Mouse (Mus musculus) liver, embryonic 11.5 days (tissue): ENCODE measurements around the gene Adgrg6. TPM values are rescaled to one million over a fixed set of nuclear protein-coding genes. Genes with fewer than 3 reads are reported as not detected.

Experiments used
- ATAC-seq: fragments of 200-750 bp; cut with Nextera tagmentation; replicated peaks from 2 replicates; pipeline ENCODE4 v1.8.0; 2017; ENCODE audit warnings: moderate number of reproducible peaks, mild to moderate bottlenecking, moderate TSS enrichment, moderate library complexity; ENCODE audit not compliant: low FRiP score
- DNase-seq: peaks from one replicate; pipeline ENCODE4 v3.0.0-alpha.2; 2017; ENCODE audit warnings: low spot score
- H3K27ac ChIP-seq: fragments of 300-500 bp; sonication (generic); 2 replicates; pipeline ENCODE4 v1.5.1; 2014; ENCODE audit warnings: mild to moderate bottlenecking, low read depth, low read length, control low read depth
- H3K27me3 ChIP-seq: fragments of 300-500 bp; sonication (generic); replicated peaks from 2 replicates; pipeline ENCODE4 v1.6.1; 2014; ENCODE audit warnings: low read length, mixed read lengths; ENCODE audit not compliant: control insufficient read depth, insufficient read depth
- H3K36me3 ChIP-seq: fragments of 300-500 bp; sonication (generic); 2 replicates; pipeline ENCODE4 v1.6.1; 2014; ENCODE audit warnings: mild to moderate bottlenecking, low read length, moderate library complexity, mixed read lengths; ENCODE audit not compliant: control insufficient read depth, insufficient read depth
- H3K4me1 ChIP-seq: fragments of 300-500 bp; sonication (generic); replicated peaks from 2 replicates; pipeline ENCODE4 v1.6.1; 2014; ENCODE audit warnings: low read length, mixed read lengths; ENCODE audit not compliant: control insufficient read depth, insufficient read depth
- H3K4me2 ChIP-seq: fragments of 300-500 bp; sonication (generic); 2 replicates; pipeline ENCODE4 v1.6.1; 2014; ENCODE audit warnings: mild to moderate bottlenecking, control low read depth, moderate library complexity
- H3K4me3 ChIP-seq: fragments of 300-500 bp; sonication (generic); 2 replicates; pipeline ENCODE4 v1.5.1; 2014; ENCODE audit warnings: low read depth, low read length, control low read depth
- H3K9ac ChIP-seq: fragments of 300-500 bp; sonication (generic); 2 replicates; pipeline ENCODE4 v1.6.1; 2014; ENCODE audit warnings: low read depth, low read length, control low read depth
- H3K9me3 ChIP-seq: fragments of 300-500 bp; sonication (generic); 2 replicates; pipeline ENCODE4 v1.6.1; 2016; ENCODE audit warnings: low read length, inconsistent platforms, mixed read lengths; ENCODE audit not compliant: control insufficient read depth
- WGBS: fragments of 180-500 bp; shearing (Covaris S2); extraction: QIAGEN DNeasy Blood & Tissue Kit; methylation state at CpG from one replicate; pipeline ENCODE4 v1.1.7; 2014; 5-methylcytosine and 5-hydroxymethylcytosine counted together
- polyA plus RNA-seq: library from polyadenylated mRNA; unstranded; fragments of >200 nt; fragmentation: Nextera tagmentation; extraction: Ambion mirVana; gene quantifications from 2 replicates; pipeline ENCODE4 v1.2.1, GENCODE M21; 2014

Gene Adgrg6
- polyA plus RNA-seq, 1 experiment from 2014 or later = 1.4 TPM

DNA sequence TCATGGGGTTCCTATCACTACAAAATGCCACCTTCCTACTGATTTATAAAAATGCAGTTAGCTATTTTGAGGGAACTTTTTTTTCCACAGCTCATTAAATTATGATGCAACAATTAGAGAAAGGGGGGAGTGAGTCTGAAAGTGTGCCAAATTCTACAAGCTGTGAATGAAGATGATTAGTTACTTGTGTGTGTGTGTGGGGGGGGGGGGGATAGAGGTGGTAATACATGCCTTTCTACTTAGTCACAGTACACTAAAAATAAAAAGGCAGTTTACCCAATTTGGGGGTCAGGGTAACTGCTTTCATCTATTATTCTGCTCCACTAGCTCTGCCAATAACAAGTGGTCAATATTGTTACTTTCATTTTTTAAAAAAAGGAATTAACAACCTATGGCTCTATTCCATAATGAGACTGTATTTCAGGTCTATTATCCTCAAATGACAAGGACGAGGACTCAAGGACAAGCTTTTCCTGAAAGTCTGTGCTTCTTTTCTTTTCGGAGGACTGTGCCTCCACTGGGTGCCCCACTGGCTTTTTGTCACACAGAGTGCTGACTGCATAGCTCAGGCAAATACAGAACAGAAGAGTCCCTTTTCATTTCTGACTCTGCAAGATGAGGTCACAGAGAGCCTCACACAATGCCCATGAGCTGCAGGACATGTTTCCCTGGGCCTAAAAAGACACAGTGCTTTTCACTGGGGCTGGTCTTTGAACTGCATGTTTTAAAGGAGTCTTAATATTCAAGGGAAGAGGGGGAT, 33.4 kb downstream of the Adgrg6 start:
- no peak for DNase-seq
- 67% methylated on average over 2 of the region's 2 CpGs for WGBS
- no peaks in the 10 kb centered on the region for H3K27me3 ChIP-seq
- H3K4me1 ChIP-seq = no peaks in the 10 kb centered on the region
- H3K4me3 ChIP-seq = no peak overlapping the region
- ATAC-seq = no peak
- no peak overlapping the region for H3K9ac ChIP-seq
- no peak overlapping the region for H3K27ac ChIP-seq
- H3K36me3 ChIP-seq = no peaks in the 10 kb centered on the region
- H3K9me3 ChIP-seq = no peaks in the 10 kb centered on the region
- H3K4me2 ChIP-seq = no peak overlapping the region

DNA sequence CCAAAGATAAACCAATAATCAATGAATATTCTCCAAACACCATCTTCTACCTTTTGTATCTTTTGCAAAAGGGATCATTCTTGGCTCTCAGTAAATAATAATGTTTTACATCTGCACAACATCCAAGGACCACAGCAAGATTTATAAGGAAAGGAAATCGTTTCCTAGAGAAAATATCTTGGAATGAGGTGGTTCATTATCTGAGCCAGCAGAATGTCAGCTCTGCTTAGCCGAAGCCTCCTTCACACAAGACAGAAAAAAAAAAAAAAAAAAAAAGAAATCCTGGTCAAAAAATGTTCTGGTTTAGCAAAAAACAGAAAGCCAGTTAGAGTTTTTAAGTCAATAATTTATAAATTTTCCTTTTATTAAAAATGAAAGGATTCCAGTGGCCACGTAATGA, 34.3 kb downstream of the Adgrg6 start:
- 61% methylated on average over 3 of the region's 3 CpGs for WGBS
- no peaks in the 10 kb centered on the region for H3K4me1 ChIP-seq
- no peak overlapping the region for H3K9ac ChIP-seq
- H3K4me2 ChIP-seq = no peak overlapping the region
- no peak overlapping the region for H3K4me3 ChIP-seq
- H3K27ac ChIP-seq = no peak overlapping the region
- no peaks in the 10 kb centered on the region for H3K36me3 ChIP-seq
- H3K27me3 ChIP-seq = no peaks in the 10 kb centered on the region
- no peak for DNase-seq
- H3K9me3 ChIP-seq = no peaks in the 10 kb centered on the region
- no peak for ATAC-seq

DNA sequence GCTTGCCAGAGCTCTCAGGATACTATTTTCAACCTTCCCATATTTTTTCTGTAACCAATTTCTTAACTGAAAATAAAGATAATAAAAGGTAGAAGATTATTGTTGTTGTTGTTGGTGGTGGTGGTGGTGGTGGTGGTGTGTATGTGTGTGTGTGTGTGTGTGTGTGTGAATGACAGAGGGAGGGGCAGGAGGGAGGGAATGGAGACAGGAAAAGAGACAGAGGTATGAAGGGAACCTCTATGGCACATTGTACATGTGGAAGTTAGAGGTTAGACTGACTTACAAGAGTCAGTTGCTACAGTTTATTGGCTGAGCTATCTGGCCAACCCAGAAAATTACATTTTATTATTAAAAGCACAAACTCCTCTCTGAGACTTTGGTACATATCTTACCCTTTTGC, 49.8 kb downstream of the Adgrg6 start:
- H3K4me2 ChIP-seq = no peak overlapping the region
- no peak for ATAC-seq
- H3K27ac ChIP-seq = no peak overlapping the region
- H3K4me3 ChIP-seq = no peak overlapping the region
- H3K36me3 ChIP-seq = no peaks in the 10 kb centered on the region
- DNase-seq = no peak
- no peak overlapping the region for H3K9ac ChIP-seq
- H3K27me3 ChIP-seq = no peaks in the 10 kb centered on the region
- H3K4me1 ChIP-seq = no peaks in the 10 kb centered on the region
- H3K9me3 ChIP-seq = no peaks in the 10 kb centered on the region

DNA sequence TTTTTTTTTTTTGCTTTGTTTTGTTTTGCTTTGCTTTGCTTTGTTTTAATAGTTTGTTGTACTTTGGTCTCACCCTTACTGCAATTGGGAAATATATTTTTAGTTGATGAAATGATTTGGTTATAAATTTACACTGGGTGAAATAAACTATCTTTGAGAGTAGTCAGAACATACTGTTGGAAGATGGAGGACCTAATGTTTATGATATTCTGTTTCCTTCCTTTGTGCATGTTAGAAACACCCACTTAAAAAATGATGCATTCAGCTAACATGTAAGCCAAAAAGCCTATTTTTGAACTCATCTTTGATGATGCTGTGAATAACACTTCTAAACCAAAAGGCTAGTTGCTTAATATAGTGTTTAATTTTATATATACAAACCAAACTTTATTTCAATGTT, 50.3 kb downstream of the Adgrg6 start:
- ATAC-seq (no peak), DNase-seq (no peak)
- H3K4me2 ChIP-seq = no peak overlapping the region
- H3K27me3 ChIP-seq = no peaks in the 10 kb centered on the region
- no peaks in the 10 kb centered on the region for H3K9me3 ChIP-seq
- H3K27ac ChIP-seq = no peak overlapping the region
- no peak overlapping the region for H3K9ac ChIP-seq
- H3K4me3 ChIP-seq = no peak overlapping the region
- no peaks in the 10 kb centered on the region for H3K36me3 ChIP-seq
- H3K4me1 ChIP-seq = no peaks in the 10 kb centered on the region

DNA sequence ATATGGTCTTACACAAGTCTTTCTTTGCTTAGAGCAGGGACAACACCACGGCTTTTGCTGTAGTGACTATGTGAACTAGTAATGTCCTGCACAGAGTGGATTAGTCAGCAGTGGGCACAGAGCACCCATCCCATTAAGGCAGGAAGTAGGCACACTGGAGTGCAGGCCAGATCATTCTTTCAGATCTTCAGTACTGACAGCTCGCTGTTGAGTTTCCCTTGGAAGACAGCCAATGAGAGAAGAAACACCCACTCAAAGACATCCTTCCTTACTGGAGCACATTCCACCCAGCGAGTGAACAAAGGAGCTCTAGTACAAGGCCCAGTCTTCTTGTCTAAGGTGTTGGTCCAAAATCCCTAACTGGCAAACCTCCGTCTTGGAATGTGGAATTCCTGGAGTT, 53.6 kb downstream of the Adgrg6 start:
- no peak overlapping the region for H3K4me3 ChIP-seq
- no peak for DNase-seq
- H3K27ac ChIP-seq = no peak overlapping the region
- no peaks in the 10 kb centered on the region for H3K9me3 ChIP-seq
- H3K27me3 ChIP-seq = no peaks in the 10 kb centered on the region
- no peaks in the 10 kb centered on the region for H3K36me3 ChIP-seq
- no peaks in the 10 kb centered on the region for H3K4me1 ChIP-seq
- 78% methylated on average over 4 of the region's 4 CpGs for WGBS
- no peak for ATAC-seq
- H3K4me2 ChIP-seq = no peak overlapping the region
- H3K9ac ChIP-seq = no peak overlapping the region

DNA sequence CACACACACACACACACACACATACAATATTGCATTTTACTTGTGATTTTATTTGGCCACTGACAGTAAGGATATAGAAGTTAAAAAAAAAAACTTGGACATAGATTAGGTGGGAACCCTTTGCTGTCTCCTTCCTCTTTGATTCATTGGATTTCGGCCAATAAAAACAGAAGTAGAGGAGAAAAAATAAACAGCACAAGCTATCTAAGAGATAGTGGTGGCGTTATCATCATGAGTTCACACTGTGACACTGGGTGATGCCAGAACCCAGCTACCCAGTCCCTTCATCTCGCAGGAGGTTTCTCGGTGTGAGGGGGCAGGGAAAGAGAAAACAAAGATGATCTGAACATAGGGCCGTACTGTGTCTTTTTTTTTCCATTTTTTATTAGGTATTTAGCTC, 62.2 kb downstream of the Adgrg6 start:
- Histone ChIP-seq H3K27me3 (no peaks in the 10 kb centered on the region), H3K27ac (no peak overlapping the region), H3K9me3 (no peaks in the 10 kb centered on the region), H3K36me3 (no peaks in the 10 kb centered on the region), H3K9ac (no peak overlapping the region), H3K4me1 (no peaks in the 10 kb centered on the region), H3K4me3 (no peak overlapping the region), H3K4me2 (no peak overlapping the region)
- 52% methylated on average over 5 of the region's 5 CpGs for WGBS
- DNase-seq (no peak), ATAC-seq (no peak)

DNA sequence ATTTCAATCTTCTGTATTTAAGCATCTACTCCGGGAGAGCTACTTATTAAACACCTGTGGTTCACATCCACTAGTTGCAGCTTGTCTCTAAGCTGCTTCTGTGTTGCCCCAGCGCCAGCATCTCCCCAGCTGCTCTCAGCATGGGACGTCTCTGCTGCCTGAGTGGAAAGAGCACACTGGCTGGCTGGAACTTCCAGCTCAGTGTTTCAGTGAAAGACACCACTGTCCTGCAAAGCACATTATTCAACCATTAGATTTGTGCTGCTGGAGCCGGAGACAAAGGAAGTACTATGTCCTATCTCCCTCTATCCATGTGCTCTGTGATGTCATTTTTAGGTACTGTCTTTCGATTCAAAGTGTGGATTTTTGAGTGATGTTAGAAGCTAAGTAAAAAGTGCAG, 63.0 kb downstream of the Adgrg6 start:
- Histone ChIP-seq H3K4me2 (no peak overlapping the region), H3K4me1 (no peaks in the 10 kb centered on the region), H3K9ac (no peak overlapping the region), H3K9me3 (no peaks in the 10 kb centered on the region), H3K27me3 (no peaks in the 10 kb centered on the region), H3K27ac (no peak overlapping the region), H3K36me3 (no peaks in the 10 kb centered on the region), H3K4me3 (no peak overlapping the region)
- no peak for ATAC-seq
- WGBS = 54% methylated on average over 5 of the region's 5 CpGs
- DNase-seq = no peak

DNA sequence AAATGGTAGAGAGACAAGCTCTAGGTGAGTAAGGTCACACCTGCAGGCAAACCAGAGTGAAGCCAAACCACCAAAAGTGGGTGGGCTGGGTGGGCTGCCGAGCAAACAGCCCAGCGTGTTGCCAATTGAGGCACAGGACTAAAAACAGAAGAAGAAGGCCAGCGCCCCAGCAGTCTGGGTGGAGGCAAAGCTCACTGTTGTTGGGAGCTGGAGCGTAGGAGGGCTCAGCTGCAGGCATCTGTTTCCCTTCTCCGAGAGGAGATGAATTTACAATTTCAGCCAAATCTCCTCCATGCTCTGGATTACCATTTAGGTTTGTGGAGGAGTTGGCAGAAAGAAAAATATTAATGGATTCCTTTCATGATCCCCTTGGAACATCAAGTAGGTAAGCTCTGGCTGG, 64.5 kb downstream of the Adgrg6 start:
- no peak overlapping the region for H3K9ac ChIP-seq
- no peak for ATAC-seq
- H3K4me3 ChIP-seq = no peak overlapping the region
- no peak overlapping the region for H3K4me2 ChIP-seq
- no peak for DNase-seq
- WGBS = 67% methylated on average over 5 of the region's 5 CpGs
- H3K36me3 ChIP-seq = no peaks in the 10 kb centered on the region
- no peaks in the 10 kb centered on the region for H3K4me1 ChIP-seq
- H3K27ac ChIP-seq = no peak overlapping the region
- no peaks in the 10 kb centered on the region for H3K27me3 ChIP-seq
- no peaks in the 10 kb centered on the region for H3K9me3 ChIP-seq

DNA sequence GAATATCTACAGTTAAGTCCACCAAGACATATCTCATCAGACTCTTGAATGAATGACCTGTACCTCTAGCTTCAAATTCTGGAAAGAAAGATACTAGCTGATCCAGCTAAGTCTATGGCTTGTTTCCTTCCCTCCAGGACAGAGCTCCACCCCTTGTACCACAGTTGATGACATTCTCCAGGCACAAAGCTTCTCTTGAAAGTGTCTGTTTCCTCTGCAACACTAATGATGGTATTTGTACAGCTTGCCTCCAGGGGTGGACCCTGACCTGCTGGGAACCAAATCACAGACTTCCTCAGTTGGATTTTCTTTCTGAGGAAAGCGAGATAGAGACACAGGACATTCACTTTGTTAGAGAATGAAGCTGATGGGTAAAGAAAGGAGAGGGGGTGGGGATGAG, 69.1 kb downstream of the Adgrg6 start:
- Histone ChIP-seq H3K4me1 (no peaks in the 10 kb centered on the region), H3K4me3 (no peak overlapping the region), H3K36me3 (no peaks in the 10 kb centered on the region), H3K27me3 (no peaks in the 10 kb centered on the region), H3K9me3 (no peaks in the 10 kb centered on the region), H3K9ac (no peak overlapping the region), H3K27ac (no peak overlapping the region), H3K4me2 (no peak overlapping the region)
- 61% methylated on average over 1 of the region's 1 CpGs for WGBS
- DNase-seq = no peak
- ATAC-seq = no peak
